Mouse (Mus musculus) kidney, postnatal 0 days (tissue): Measurements from ENCODE around the gene Itgal. TPM values are rescaled to one million over a fixed set of nuclear protein-coding genes. Genes with fewer than 3 reads are reported as not detected.

Source experiments
- ATAC-seq: fragments of 200-750 bp; cut with Nextera tagmentation; replicated peaks from 2 replicates; pipeline ENCODE4 v1.8.0; 2017; ENCODE audit warnings: low read depth, moderate number of reproducible peaks, moderate TSS enrichment, moderate library complexity; ENCODE audit not compliant: low FRiP score
- DNase-seq: peaks from one replicate; pipeline ENCODE4 v3.0.0-alpha.2; 2016; ENCODE audit warnings: low spot score
- H3K27ac ChIP-seq: fragments of 300-500 bp; sonication (generic); 2 replicates; pipeline ENCODE4 v1.5.1; 2014; ENCODE audit warnings: mild to moderate bottlenecking
- H3K27me3 ChIP-seq: fragments of 300-500 bp; sonication (generic); 2 replicates; pipeline ENCODE4 v1.6.1; 2014; ENCODE audit warnings: low read length, mixed read lengths; ENCODE audit not compliant: insufficient read depth
- H3K36me3 ChIP-seq: fragments of 300-500 bp; sonication (generic); 2 replicates; pipeline ENCODE4 v1.6.1; 2014; ENCODE audit warnings: low read length, mixed read lengths; ENCODE audit not compliant: insufficient read depth
- H3K4me1 ChIP-seq: fragments of 300-500 bp; sonication (generic); replicated peaks from 2 replicates; pipeline ENCODE4 v1.6.1; 2014; ENCODE audit warnings: antibody characterized with exemption, low read length, mixed read lengths; ENCODE audit not compliant: insufficient read depth
- H3K4me2 ChIP-seq: fragments of 300-500 bp; sonication (generic); 2 replicates; pipeline ENCODE4 v1.6.1; 2014; ENCODE audit warnings: mild to moderate bottlenecking, low read length, moderate library complexity, mixed read lengths
- H3K4me3 ChIP-seq: fragments of 300-500 bp; sonication (generic); replicated peaks from 2 replicates; pipeline ENCODE4 v1.5.1; 2014; ENCODE audit warnings: low read depth, low read length
- H3K9ac ChIP-seq: fragments of 300-500 bp; sonication (generic); 2 replicates; pipeline ENCODE4 v1.6.1; 2014; ENCODE audit warnings: low read depth, low read length
- H3K9me3 ChIP-seq: fragments of 300-500 bp; sonication (generic); replicated peaks from 2 replicates; pipeline ENCODE4 v1.6.1; 2016; ENCODE audit warnings: low read length, inconsistent platforms, mixed read lengths
- CTCF ChIP-seq: IDR thresholded peaks from 2 replicates; pipeline ENCODE4 v1.5.1; 2016; ENCODE audit warnings: antibody characterized with exemption, low read depth, mild to moderate bottlenecking, moderate library complexity
- WGBS: fragments of 180-500 bp; shearing (Covaris S2); extraction: QIAGEN DNeasy Blood & Tissue Kit; methylation state at CpG from one replicate; pipeline ENCODE4 v1.1.7; 2014; 5-methylcytosine and 5-hydroxymethylcytosine counted together
- polyA plus RNA-seq: library from polyadenylated mRNA; unstranded; fragments of >200 nt; fragmentation: Nextera tagmentation; extraction: Ambion mirVana; gene quantifications from 2 replicates; pipeline ENCODE4 v1.2.1, GENCODE M21; 2015

Gene Itgal
- polyA plus RNA-seq, 1 experiment from 2014 or later, result 0.93 TPM

GRCm38 (mm10) chr7:127378310-127378921, 82.4 kb downstream of the Itgal start:
- Histone ChIP-seq H3K9me3 (no peaks in the 10 kb centered on the region), H3K27me3 (no peaks in the 10 kb centered on the region), H3K36me3 (0 out of 2 replicates have a peak, but pooled peaks cover 3% of the 10 kb centered on the region), H3K4me2 (no peak overlapping the region), H3K4me3 (no peak overlapping the region), H3K27ac (no peak overlapping the region), H3K9ac (no peak overlapping the region), H3K4me1 (no peaks in the 10 kb centered on the region)
- DNase-seq, result no peak
- no peak for ATAC-seq
- no peak for TF ChIP-seq CTCF
- 75% methylated on average over 6 of the region's 6 CpGs for WGBS

Other genes starting within 250 kb of the Itgal start
- not detected in 2 replicates for gene Zg16, start 208.9 kb upstream of the Itgal start, polyA plus RNA-seq
- 4.0 and 4.3 TPM in 2 replicates for gene AI467606, start 204.9 kb upstream of the Itgal start, polyA plus RNA-seq
- 37.4 and 43.7 TPM in 2 replicates for gene Qprt, start 174.0 kb upstream of the Itgal start, polyA plus RNA-seq
- 0.28 and 0.33 TPM in 2 replicates for gene Spn, start 158.4 kb upstream of the Itgal start, polyA plus RNA-seq
- gene Cd2bp2, start 100.2 kb upstream of the Itgal start, polyA plus RNA-seq, result 42.8 and 47.7 TPM in 2 replicates
- 14.9 and 16.9 TPM in 2 replicates for gene Tbc1d10b, start 87.8 kb upstream of the Itgal start, polyA plus RNA-seq
- gene Mylpf, start 87.4 kb upstream of the Itgal start, polyA plus RNA-seq, result 2.9 and 4.7 TPM in 2 replicates
- 22.3 and 25.1 TPM in 2 replicates for gene Zfp553, start 63.2 kb upstream of the Itgal start, polyA plus RNA-seq
- 16.7 and 20.5 TPM in 2 replicates for gene Sept1, start 63.1 kb upstream of the Itgal start, polyA plus RNA-seq
- 46.2 and 49.3 TPM in 2 replicates for gene Zfp771, start 52.0 kb upstream of the Itgal start, polyA plus RNA-seq
- gene Dctpp1, start 35.6 kb upstream of the Itgal start, polyA plus RNA-seq, result 146 and 157 TPM in 2 replicates
- 207 and 215 TPM in 2 replicates for gene Sephs2, start 22.2 kb upstream of the Itgal start, polyA plus RNA-seq
- gene Zfp768, start 49.3 kb downstream of the Itgal start, polyA plus RNA-seq, result 21.2 and 22.2 TPM in 2 replicates
- 5.5 and 6.8 TPM in 2 replicates for gene Zfp747, start 79.8 kb downstream of the Itgal start, polyA plus RNA-seq
- gene 9130019O22Rik, start 90.9 kb downstream of the Itgal start, polyA plus RNA-seq, result 4.8 and 5.6 TPM in 2 replicates
- 6.5 and 7.4 TPM in 2 replicates for gene E430018J23Rik, start 97.4 kb downstream of the Itgal start, polyA plus RNA-seq
- 5.6 and 6.7 TPM in 2 replicates for gene Zfp764, start 110.6 kb downstream of the Itgal start, polyA plus RNA-seq
- 29.7 and 31.9 TPM in 2 replicates for gene Zfp688, start 125.8 kb downstream of the Itgal start, polyA plus RNA-seq
- 4.8 and 5.0 TPM in 2 replicates for gene Zfp689, start 152.9 kb downstream of the Itgal start, polyA plus RNA-seq
- 37.1 and 37.5 TPM in 2 replicates for gene Prr14, start 163.4 kb downstream of the Itgal start, polyA plus RNA-seq
- gene Fbrs, start 182.9 kb downstream of the Itgal start, polyA plus RNA-seq, result 8.7 and 8.8 TPM in 2 replicates
- gene Srcap, start 215.7 kb downstream of the Itgal start, polyA plus RNA-seq, result 19.2 and 24.1 TPM in 2 replicates
- gene Gm42715, start 223.3 kb downstream of the Itgal start, polyA plus RNA-seq, result 10.9 and 11.4 TPM in 2 replicates